Mouse (Mus musculus) liver, adult 2 months (tissue): ENCODE results near the gene Prkcb.

Source experiments
- CTCF ChIP-seq: fragments of 200-500 bp; IDR thresholded peaks from 2 replicates; pipeline ENCODE4 v1.5.1; 2011; ENCODE audit warnings: low read depth, low read length, control low read depth
- POLR2A ChIP-seq: fragments of 200-500 bp; IDR thresholded peaks from 2 replicates; pipeline ENCODE4 v1.6.1; 2011; ENCODE audit warnings: low read length, control low read depth; ENCODE audit not compliant: insufficient read depth; ENCODE audit errors: extremely low read depth

GRCm38 (mm10) chr7:122367303-122368007, 78.9 kb downstream of the Prkcb start:
- TF ChIP-seq POLR2A: no peak
- TF ChIP-seq CTCF: no peak
